Mouse (Mus musculus) heart, embryonic 13.5 days (tissue): ENCODE measurements around the gene D630023F18Rik. TPM values are rescaled to one million over a fixed set of nuclear protein-coding genes. Genes with fewer than 3 reads are reported as not detected.

ENCODE experiments used
- ATAC-seq: fragments of 200-750 bp; cut with Nextera tagmentation; 2 replicates; pipeline ENCODE4 v1.8.0; 2017; ENCODE audit warnings: moderate TSS enrichment; ENCODE audit not compliant: insufficient number of reproducible peaks, low FRiP score, low TSS enrichment; ENCODE audit errors: extremely low read depth
- H3K27ac ChIP-seq: fragments of 300-500 bp; sonication (generic); replicated peaks from 2 replicates; pipeline ENCODE4 v1.5.1; 2015; ENCODE audit warnings: moderate library complexity, mild to moderate bottlenecking, inconsistent platforms
- H3K27me3 ChIP-seq: fragments of 300-500 bp; sonication (generic); replicated peaks from 2 replicates; pipeline ENCODE4 v1.6.1; 2015; ENCODE audit warnings: mild to moderate bottlenecking, inconsistent platforms
- H3K36me3 ChIP-seq: fragments of 300-500 bp; sonication (generic); 2 replicates; pipeline ENCODE4 v1.6.1; 2015; ENCODE audit warnings: mild to moderate bottlenecking, inconsistent platforms
- H3K4me1 ChIP-seq: fragments of 300-500 bp; sonication (generic); 2 replicates; pipeline ENCODE4 v1.6.1; 2015; ENCODE audit warnings: inconsistent platforms
- H3K4me2 ChIP-seq: fragments of 300-500 bp; sonication (generic); 2 replicates; pipeline ENCODE4 v1.6.1; 2015; ENCODE audit warnings: inconsistent platforms, mild to moderate bottlenecking, moderate library complexity
- H3K4me3 ChIP-seq: fragments of 300-500 bp; sonication (generic); 2 replicates; pipeline ENCODE4 v1.5.1; 2015; ENCODE audit warnings: moderate library complexity, mild to moderate bottlenecking, inconsistent platforms
- H3K9ac ChIP-seq: fragments of 300-500 bp; sonication (generic); 2 replicates; pipeline ENCODE4 v1.6.1; 2015; ENCODE audit warnings: inconsistent platforms, mild to moderate bottlenecking, moderate library complexity
- H3K9me3 ChIP-seq: fragments of 300-500 bp; sonication (generic); 2 replicates; pipeline ENCODE4 v1.6.1; 2016; ENCODE audit warnings: inconsistent platforms
- WGBS: fragments of 180-500 bp; shearing (Covaris S2); methylation state at CpG from one replicate; pipeline ENCODE4 v1.1.7; 2015; ENCODE audit warnings: mixed read lengths; 5-methylcytosine and 5-hydroxymethylcytosine counted together
- polyA plus RNA-seq: library from polyadenylated mRNA; unstranded; fragments of >200 nt; fragmentation: Nextera tagmentation; extraction: Ambion mirVana; gene quantifications from 2 replicates; pipeline ENCODE4 v1.2.1, GENCODE M21; 2015

The D630023F18Rik gene
- polyA plus RNA-seq, 1 experiment from 2014 or later: 0.16 TPM

GRCm38 (mm10) chr1:65137560-65137959 is 14.5 kb upstream of the D630023F18Rik start:
- ATAC-seq: no peak
- WGBS: 74% methylated on average over 6 of the region's 6 CpGs
- H3K4me2 ChIP-seq: no peak overlapping the region

GRCm38 (mm10) chr1:65132833-65133232 is 9.8 kb upstream of the D630023F18Rik start:
- Histone ChIP-seq H3K4me2 (no peak overlapping the region), H3K9me3 (no peaks in the 10 kb centered on the region), H3K4me1 (no peaks in the 10 kb centered on the region), H3K4me3 (no peak overlapping the region), H3K9ac (no peak overlapping the region), H3K27ac (no peak overlapping the region), H3K27me3 (no peaks in the 10 kb centered on the region), H3K36me3 (no peaks in the 10 kb centered on the region)
- ATAC-seq: no peak
- WGBS: 68% methylated on average over 1 of the region's 1 CpGs

More at GRCm38 (mm10) chr1:65137560-65137959, 14.5 kb upstream of the D630023F18Rik start:
- Histone ChIP-seq H3K4me1 (no peaks in the 10 kb centered on the region), H3K9ac (no peak overlapping the region), H3K9me3 (0 out of 2 replicates have a peak, but pooled peaks cover 6% of the 10 kb centered on the region), H3K27me3 (no peaks in the 10 kb centered on the region), H3K4me3 (no peak overlapping the region), H3K36me3 (no peaks in the 10 kb centered on the region), H3K27ac (no peak overlapping the region)

DNA sequence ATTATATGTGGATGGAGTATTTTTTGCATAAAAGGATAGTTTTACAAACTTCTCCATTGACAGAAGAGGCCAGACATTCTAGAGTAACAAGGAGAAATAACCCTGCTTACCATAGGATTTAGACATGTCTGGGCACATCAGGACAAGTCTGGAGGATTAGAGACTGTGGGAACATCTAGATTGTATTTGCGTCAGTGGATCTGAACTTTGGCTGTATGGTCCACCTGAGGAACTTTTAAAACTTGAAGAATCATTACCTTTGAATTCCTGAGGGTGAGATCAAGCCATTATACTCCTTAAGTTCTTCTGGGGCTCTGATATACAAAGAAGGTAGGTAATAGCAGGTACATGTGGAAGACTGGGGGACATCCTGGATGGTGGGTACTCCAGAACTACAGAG is 8.7 kb upstream of the D630023F18Rik start:
- no peak overlapping the region for H3K9ac ChIP-seq
- H3K4me3 ChIP-seq: no peak overlapping the region
- H3K4me1 ChIP-seq: no peaks in the 10 kb centered on the region
- no peaks in the 10 kb centered on the region for H3K9me3 ChIP-seq
- WGBS: 81% methylated on average over 1 of the region's 1 CpGs
- H3K36me3 ChIP-seq: no peaks in the 10 kb centered on the region
- no peak overlapping the region for H3K27ac ChIP-seq
- no peak for ATAC-seq
- H3K4me2 ChIP-seq: no peak overlapping the region
- no peaks in the 10 kb centered on the region for H3K27me3 ChIP-seq

GRCm38 (mm10) chr1:65130226-65130625 is 7.2 kb upstream of the D630023F18Rik start:
- Histone ChIP-seq H3K4me3 (no peak overlapping the region), H3K9me3 (no peaks in the 10 kb centered on the region), H3K4me1 (no peaks in the 10 kb centered on the region), H3K36me3 (no peaks in the 10 kb centered on the region), H3K27me3 (no peaks in the 10 kb centered on the region), H3K27ac (no peak overlapping the region), H3K4me2 (no peak overlapping the region), H3K9ac (no peak overlapping the region)
- 70% methylated on average over 3 of the region's 3 CpGs for WGBS
- ATAC-seq: no peak

- no peak overlapping the region for H3K4me3 ChIP-seq
- no peaks in the 10 kb centered on the region for H3K4me1 ChIP-seq
- H3K36me3 ChIP-seq: no peaks in the 10 kb centered on the region
- H3K27ac ChIP-seq: no peak overlapping the region
- H3K4me2 ChIP-seq: no peak overlapping the region
- no peaks in the 10 kb centered on the region for H3K27me3 ChIP-seq
- ATAC-seq: no peak
- no peak overlapping the region for H3K9ac ChIP-seq
- WGBS: 66% methylated on average over 3 of the region's 3 CpGs
- H3K9me3 ChIP-seq: no peaks in the 10 kb centered on the region
Measured at GRCm38 (mm10) chr1:65129634-65130180, 6.7 kb upstream of the D630023F18Rik start.

DNA sequence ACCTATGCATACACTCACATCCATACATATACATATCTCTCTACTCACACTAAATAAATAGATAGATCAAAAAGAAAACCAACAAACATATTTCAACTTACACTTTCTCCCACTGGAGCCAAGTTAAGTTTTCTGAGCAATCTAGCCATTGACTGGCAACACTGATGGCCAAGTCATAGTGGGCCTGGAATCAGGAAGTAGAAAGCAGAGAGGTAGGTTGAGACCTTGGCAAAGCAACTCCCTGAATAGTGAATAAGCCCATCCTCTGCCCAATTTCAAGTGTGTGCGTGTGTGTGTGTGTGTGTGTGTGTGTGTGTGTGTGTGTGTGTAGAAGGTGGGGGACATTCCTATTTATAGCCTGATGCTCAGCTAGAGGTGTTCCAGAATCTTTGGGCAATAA is 3.6 kb downstream of the D630023F18Rik start, which contains the start of gene Gm28845:
Gene Gm28845 (minus strand): TSS at position 121 of the 400 bp plus-strand sequence.
- Histone ChIP-seq H3K9me3 (no peaks in the 10 kb centered on the region), H3K9ac (no peak within 1 kb of the TSS), H3K4me2 (no peak within 1 kb of the TSS), H3K27ac (no peak within 1 kb of the TSS), H3K4me3 (no peak within 1 kb of the TSS), H3K36me3 (no peaks in the 10 kb centered on the region), H3K27me3 (no peaks in the 10 kb centered on the region), H3K4me1 (0 out of 2 replicates have a peak, but pooled peaks cover 2% of the 10 kb centered on the region)
- 58% methylated on average over 1 of the region's 1 CpGs for WGBS
- no peak for ATAC-seq

DNA sequence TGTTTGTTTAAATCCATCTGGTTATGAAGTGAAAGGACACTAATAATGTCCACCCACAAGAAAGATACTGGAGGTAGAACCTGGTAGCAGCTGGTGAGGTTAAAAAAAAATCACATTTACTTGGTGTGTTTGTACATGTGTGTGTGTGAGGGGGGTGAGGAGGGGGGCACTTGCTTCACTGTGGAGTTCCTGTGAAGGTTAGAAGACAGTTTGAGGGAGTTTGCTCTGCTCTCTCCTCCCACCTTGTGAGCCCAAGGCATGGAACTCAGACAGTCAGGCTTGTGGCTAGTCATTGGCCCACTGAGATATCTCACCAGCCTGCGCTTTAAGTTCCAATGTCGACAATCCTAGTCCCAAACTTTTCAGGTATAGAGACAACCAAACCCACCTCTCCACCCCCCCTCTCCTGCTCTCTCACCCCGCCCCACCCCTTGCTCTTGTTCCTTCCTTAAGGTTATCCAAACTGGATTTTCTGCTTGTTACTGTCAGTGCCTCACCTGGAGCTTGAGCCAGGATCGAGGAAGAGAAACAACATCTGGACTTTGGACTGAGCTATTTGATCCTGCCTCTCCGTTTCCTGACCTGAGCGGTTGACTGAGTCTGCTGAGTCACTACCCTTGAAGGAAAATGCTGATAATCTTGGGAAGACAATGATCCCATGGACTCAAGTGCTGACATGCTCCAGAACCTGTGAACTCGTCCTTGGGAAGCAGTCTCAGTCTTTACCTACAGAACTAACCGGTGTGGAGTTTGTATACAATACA is 4.7 kb downstream of the D630023F18Rik start:
- 0 out of 2 replicates have a peak, but pooled peaks cover 2% of the 10 kb centered on the region for H3K4me1 ChIP-seq
- WGBS: 61% methylated on average over 8 of the region's 8 CpGs
- no peaks in the 10 kb centered on the region for H3K9me3 ChIP-seq
- no peak overlapping the region for H3K9ac ChIP-seq
- no peak overlapping the region for H3K4me2 ChIP-seq
- no peaks in the 10 kb centered on the region for H3K27me3 ChIP-seq
- ATAC-seq: no peak
- no peaks in the 10 kb centered on the region for H3K36me3 ChIP-seq
- no peak overlapping the region for H3K27ac ChIP-seq
- no peak overlapping the region for H3K4me3 ChIP-seq

DNA sequence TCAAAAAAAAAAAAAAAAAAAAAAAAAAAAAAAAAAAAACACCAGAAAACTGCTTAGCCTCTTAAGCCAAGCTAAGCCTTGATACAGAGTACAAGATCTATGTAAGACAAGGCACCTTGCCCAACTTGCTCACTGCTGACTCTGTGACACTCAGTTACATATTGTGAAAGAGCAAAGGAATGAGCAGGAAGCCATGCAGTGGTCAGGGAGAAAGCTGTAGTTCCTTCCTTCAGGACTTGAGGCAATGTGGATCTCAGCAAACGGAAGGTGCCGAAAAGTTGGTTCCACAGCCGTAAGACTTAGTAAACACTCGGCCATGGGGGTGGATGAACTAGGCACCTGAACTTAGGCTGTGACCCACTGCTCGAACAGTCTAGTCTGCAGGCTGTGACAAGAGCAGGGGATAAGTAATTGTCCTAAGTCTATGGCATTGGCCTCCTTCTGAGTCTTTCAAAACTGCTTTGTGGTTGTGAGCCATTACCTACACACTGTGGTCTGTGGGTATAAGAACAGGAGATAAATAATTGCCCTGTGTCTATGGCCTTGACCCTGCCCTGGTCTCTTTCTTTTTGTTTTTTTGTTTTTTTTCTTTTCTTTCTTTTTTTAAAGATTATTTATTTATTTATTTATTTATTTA is 9.4 kb downstream of the D630023F18Rik start:
- no peaks in the 10 kb centered on the region for H3K27me3 ChIP-seq
- no peak overlapping the region for H3K4me2 ChIP-seq
- ATAC-seq: no peak
- no peak overlapping the region for H3K9ac ChIP-seq
- H3K9me3 ChIP-seq: no peaks in the 10 kb centered on the region
- no peaks in the 10 kb centered on the region for H3K36me3 ChIP-seq
- no peak overlapping the region for H3K4me3 ChIP-seq
- no peak overlapping the region for H3K27ac ChIP-seq
- 75% methylated on average over 5 of the region's 5 CpGs for WGBS
- H3K4me1 ChIP-seq: no peaks in the 10 kb centered on the region

DNA sequence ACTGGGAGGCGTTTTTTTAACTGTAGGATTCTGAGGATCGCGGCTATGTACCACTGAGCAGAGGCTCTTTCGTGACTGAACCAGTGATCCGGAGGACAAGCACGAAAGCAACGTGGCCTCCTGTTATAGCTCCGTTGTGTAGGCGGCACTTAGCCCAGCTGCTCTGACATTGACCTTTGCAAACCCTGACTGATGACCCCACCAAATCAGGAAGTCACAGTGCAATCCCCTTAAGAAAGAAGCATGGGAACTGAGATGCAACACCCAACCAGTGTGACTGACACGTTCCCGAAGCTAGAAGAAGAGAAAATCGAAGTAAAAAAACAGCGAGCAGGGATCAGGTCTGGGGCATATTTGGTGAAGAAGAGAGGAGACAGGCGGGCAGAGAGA is 10.2 kb downstream of the D630023F18Rik start:
- Histone ChIP-seq H3K4me3 (peak overlapping the region; percentile 33), H3K27ac (0 out of 2 replicates have a peak overlapping the region, but pooled peaks have one; percentile 12), H3K4me1 (no peaks in the 10 kb centered on the region), H3K9ac (peak overlapping the region; percentile 56), H3K9me3 (no peaks in the 10 kb centered on the region), H3K27me3 (no peaks in the 10 kb centered on the region), H3K4me2 (peak overlapping the region; percentile 57), H3K36me3 (no peaks in the 10 kb centered on the region)
- 42% methylated on average over 14 of the region's 14 CpGs for WGBS
- no peak for ATAC-seq

DNA sequence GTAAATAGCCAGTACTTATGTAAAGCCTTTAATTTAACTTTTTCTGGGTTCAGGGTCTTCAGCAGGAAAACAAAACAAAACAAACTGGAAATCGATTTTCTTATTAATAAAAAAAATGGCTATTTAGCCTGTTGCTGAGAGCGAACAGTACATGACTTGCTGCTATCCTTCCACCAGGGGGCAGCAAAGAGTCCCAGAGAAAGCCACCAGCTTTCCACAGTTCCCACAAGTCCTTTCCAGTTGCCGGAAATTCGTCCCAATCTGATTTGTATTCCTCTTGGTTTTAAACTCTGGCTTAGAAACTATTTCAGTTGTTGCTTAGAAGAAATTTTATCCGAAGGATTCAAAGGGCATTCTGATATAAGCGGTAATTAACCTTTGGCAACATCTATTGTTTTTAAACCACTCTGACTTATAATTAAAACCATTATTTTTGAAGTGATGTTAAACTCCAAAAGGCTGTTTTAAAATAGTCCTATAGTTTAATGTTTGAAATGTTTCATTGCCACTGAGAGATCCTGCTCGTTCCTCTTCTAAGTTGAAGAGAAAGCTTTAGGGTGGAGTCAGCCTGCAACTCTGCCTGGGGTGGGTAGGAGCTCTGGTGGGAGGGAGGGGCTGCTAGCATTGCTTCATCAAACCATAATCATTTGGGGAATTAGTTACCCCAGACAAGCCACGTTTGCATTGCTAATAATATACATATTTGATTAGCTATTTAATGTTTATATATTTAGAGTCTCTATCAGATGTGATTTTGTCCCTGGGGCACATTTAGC is 10.8 kb downstream of the D630023F18Rik start:
- Histone ChIP-seq H3K9ac (peak overlapping the region; percentile 56; the same call in 1 of the 2 replicates), H3K27ac (no peak overlapping the region), H3K4me2 (peak overlapping the region; percentile 57), H3K4me1 (no peaks in the 10 kb centered on the region), H3K27me3 (no peaks in the 10 kb centered on the region), H3K9me3 (no peaks in the 10 kb centered on the region), H3K36me3 (no peaks in the 10 kb centered on the region), H3K4me3 (peak overlapping the region; percentile 33)
- 12% methylated on average over 8 of the region's 8 CpGs for WGBS
- ATAC-seq: no peak
